Mouse (Mus musculus) brain, embryonic 14.5 days (tissue): Measurements from ENCODE around the gene Vsir.

Experiments
- CTCF ChIP-seq: fragments of 200-500 bp; IDR thresholded peaks from 2 replicates; pipeline ENCODE4 v1.5.1; 2012; ENCODE audit warnings: inconsistent platforms, mild to moderate bottlenecking, moderate library complexity, borderline replicate concordance; ENCODE audit not compliant: insufficient read depth, insufficient read length; ENCODE audit errors: extremely low read depth
- POLR2A ChIP-seq: fragments of 200-500 bp; IDR thresholded peaks from 2 replicates; pipeline ENCODE4 v1.6.1; 2012; ENCODE audit warnings: mild to moderate bottlenecking, inconsistent platforms, borderline replicate concordance; ENCODE audit not compliant: poor library complexity, insufficient read depth, insufficient read length, severe bottlenecking; ENCODE audit errors: extremely low read depth

- TF ChIP-seq CTCF = peak; percentile 80
- no peak for TF ChIP-seq POLR2A
Measured at GRCm38 (mm10) chr10:60304854-60305628, 41.6 kb upstream of the Vsir start.
